Comparison of ENCODE assay signal across 23 mouse cellular contexts in genomic region chr2:102105454-102105853, GRCm38 (mm10).
"Had no signal": no experiment of that assay in that cellular context is flagged by ENCODE, and none has a peak within 500 bp of the region (broad histone marks: within the 10 kb centered on the region; RNA-seq: fewer than 3 reads in every experiment).

No protein-coding gene starts in this region.

- H3K9ac ChIP-seq: limb, embryonic 13.5 days; liver, embryonic 12.5 days; liver, embryonic 15.5 days; lung, embryonic 14.5 days; neural tube, embryonic 12.5 days; neural tube, embryonic 15.5 days had no signal

- H3K4me2 ChIP-seq: limb, embryonic 13.5 days; liver, embryonic 12.5 days; liver, embryonic 15.5 days; lung, embryonic 14.5 days; midbrain, embryonic 11.5 days; neural tube, embryonic 12.5 days; neural tube, embryonic 15.5 days had no signal

- DNase-seq: kidney, adult 18-20 months; kidney, adult 9 months; kidney, postnatal 14 days; kidney, postnatal 4 days; layer of hippocampus, adult 9-11 months; layer of hippocampus, postnatal 36 days; liver; lung, embryonic 14.5 days; midbrain, embryonic 14.5 days; right cerebral cortex, adult 18-20 months; thymus, adult 2 months; thymus, postnatal 14 days; thymus, postnatal 4 days had no signal

- H3K27me3 ChIP-seq: limb, embryonic 13.5 days; liver, embryonic 12.5 days; liver, embryonic 15.5 days; neural tube, embryonic 12.5 days; neural tube, embryonic 15.5 days had no signal

- H3K9me3 ChIP-seq: limb, embryonic 10.5 days; limb, embryonic 13.5 days; liver, embryonic 12.5 days; liver, embryonic 15.5 days; neural tube, embryonic 12.5 days; neural tube, embryonic 15.5 days had no signal

- H3K27ac ChIP-seq: hindbrain, postnatal 0 days; left cerebral cortex, adult 2 months; limb, embryonic 10.5 days; limb, embryonic 13.5 days; liver, embryonic 12.5 days; liver, embryonic 15.5 days; neural tube, embryonic 12.5 days; neural tube, embryonic 15.5 days had no signal

- H3K4me3 ChIP-seq: left cerebral cortex, adult 2 months; limb, embryonic 10.5 days; limb, embryonic 13.5 days; liver, embryonic 12.5 days; liver, embryonic 15.5 days; neural tube, embryonic 12.5 days; neural tube, embryonic 15.5 days had no signal

- H3K36me3 ChIP-seq: liver, embryonic 12.5 days; liver, embryonic 15.5 days; neural tube, embryonic 15.5 days had no signal

- ATAC-seq: hindbrain, postnatal 0 days; inflammation-experienced regulatory T-cells, adult 6 months; liver, embryonic 12.5 days had no signal

- H3K4me1 ChIP-seq: liver, embryonic 12.5 days; liver, embryonic 15.5 days had no signal
